Mouse (Mus musculus) heart, adult 8-10 months (tissue): ENCODE data around the gene U2af2. TPM values are rescaled to one million over a fixed set of nuclear protein-coding genes. Genes with fewer than 3 reads are reported as not detected.
A peak's percentile ranks its signal among the peaks of the same experiment; 100 is the strongest.

Experiments
- DNase-seq: peaks from one replicate; pipeline ENCODE4 v3.0.0; 2022; ENCODE audit warnings: low spot score
- total RNA-seq, 4 experiments: library from RNA; stranded (reverse); gene quantifications; 2 replicates each; pipeline ENCODE4 v1.2.4; 2022

The U2af2 gene
- total RNA-seq, 4 experiments from 2014 or later, result 61.7 to 69.8 (median 64.9) TPM

DNA sequence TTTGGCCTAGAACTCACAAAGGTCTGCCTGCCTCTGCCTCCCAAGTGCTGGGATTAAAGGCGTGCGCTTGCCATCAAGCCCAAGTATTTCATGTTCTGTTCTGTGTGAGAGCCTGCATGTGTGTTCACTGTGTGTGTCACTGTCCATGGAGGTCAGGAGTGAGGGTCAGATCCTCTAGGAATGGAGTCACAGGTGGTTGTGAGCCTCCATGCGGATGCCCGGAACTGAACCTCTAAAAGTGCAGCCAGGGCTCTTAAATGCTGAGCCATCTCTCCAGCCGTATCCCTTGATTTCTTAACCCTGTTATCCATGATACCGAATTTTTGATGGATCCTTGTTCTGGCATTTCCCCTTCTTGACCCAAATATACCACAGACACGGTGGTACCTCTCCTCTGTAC is 24.9 kb upstream of the U2af2 start:
- DNase-seq, result no peak

- DNase-seq, result no peak
Measured at GRCm38 (mm10) chr7:5037467-5037866, 24.5 kb upstream of the U2af2 start.

DNA sequence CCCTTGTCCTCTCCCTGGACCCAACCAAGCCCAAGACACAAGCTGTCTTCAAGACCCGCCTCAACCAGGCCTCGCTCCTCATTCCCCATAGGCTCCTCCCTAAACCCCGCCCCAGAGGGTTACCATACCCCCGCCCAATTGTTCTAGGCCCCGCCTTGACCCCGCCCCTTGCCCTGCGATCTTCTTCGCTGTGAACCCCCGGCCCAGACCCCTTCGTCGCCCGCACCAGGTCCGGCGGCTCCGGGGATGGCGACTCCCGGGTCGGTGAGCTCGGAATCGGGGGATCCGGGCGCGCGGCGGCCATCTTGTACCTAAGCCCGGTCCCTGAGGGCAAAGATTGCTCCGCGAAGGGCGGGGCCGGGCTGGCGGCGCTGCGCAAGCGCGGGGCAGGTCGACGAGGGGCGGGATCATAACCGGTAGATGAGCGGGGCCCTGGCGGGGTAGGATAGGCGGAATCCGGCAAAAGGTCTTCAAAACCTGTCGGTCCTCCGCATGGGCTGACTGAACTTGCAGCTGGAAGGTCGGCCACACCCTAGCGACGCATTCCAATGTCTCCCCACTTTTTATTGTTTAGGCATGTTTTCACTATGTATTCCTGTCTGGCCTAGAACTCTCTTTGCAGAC is 23.7 kb upstream of the U2af2 start, which contains the start of gene Zfp784:
Gene Zfp784, minus strand, starts transcription at position 338 of the 624 bp plus-strand sequence.
- DNase-seq, result peak; percentile 94

DNA sequence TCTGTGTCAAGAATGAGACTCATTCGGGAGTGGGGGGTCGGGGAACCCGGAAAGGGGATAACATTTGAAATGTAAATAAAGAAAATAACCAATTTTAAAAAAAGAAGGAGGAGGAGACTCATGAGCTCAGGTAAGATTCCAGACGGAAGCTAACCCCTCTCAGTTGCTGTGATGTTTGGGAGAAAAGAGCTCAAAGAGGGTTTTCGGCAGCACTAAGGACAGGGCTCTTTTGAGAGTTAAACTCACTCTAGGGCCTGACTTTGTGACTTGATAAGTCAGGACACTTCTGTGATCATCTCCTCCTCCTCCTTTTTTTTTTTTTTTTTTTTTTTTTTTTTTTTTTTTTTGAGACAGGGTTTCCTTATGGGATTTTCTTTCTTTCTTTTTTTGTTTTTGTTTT is 23.0 kb upstream of the U2af2 start:
- no peak for DNase-seq

DNA sequence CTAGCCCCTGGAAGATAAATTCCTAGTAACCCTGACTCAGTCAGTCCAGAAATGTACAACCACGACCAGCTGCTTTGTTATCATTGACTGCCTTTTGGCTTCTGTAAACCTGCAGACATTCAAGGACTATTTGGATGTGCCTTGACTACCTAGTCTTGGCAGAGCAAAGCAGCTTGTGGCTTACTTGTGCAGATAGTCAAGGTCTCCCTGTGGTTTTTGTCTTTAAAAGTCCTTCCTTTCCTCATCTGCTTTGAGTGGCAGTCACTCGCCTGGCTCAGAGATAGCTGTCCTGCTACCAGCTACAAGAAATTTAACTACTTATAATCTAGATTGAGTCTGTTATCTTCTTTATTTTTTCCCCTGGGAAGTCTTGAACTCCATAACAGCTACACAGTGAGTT is 17.0 kb upstream of the U2af2 start:
- no peak for DNase-seq

DNA sequence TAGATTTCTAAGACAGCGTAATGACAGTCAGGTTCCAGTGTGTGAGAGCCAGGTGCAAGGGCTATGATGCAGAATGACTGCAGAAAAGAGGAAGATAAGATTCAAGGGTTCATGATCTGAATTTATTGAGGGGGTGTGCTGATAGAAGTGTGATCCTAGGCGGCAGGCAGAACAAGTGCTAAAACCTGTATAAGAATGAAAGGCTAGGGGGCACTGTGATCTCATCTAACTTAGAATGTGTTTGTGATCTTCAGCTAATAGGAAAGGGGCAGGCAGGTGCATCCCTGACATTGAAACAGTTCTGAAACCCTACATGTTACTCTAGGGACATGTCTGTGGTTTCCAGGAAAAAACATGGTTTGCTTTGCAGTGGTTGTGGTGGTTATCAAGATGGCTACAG is 15.8 kb upstream of the U2af2 start:
- no peak for DNase-seq

DNA sequence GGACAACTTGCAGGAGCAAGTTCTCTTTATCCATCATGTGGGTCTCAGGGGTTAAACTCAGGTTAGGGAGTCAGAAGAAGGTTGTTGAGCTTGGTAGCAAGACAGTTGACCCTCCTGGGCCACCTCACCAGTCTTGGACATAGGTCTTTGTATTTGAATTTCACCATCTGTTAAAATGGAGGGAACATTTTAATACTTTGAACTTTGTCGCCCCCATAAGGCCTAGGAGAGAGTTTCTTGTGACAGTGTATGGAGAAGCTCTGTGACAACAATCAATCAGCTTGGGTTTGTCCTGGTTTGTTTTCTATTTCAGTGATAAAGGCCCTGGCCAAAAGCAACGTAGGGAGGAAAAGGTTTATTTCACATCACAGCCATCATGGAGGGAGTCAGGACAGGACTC is 14.6 kb upstream of the U2af2 start:
- peak; percentile 41 for DNase-seq

DNA sequence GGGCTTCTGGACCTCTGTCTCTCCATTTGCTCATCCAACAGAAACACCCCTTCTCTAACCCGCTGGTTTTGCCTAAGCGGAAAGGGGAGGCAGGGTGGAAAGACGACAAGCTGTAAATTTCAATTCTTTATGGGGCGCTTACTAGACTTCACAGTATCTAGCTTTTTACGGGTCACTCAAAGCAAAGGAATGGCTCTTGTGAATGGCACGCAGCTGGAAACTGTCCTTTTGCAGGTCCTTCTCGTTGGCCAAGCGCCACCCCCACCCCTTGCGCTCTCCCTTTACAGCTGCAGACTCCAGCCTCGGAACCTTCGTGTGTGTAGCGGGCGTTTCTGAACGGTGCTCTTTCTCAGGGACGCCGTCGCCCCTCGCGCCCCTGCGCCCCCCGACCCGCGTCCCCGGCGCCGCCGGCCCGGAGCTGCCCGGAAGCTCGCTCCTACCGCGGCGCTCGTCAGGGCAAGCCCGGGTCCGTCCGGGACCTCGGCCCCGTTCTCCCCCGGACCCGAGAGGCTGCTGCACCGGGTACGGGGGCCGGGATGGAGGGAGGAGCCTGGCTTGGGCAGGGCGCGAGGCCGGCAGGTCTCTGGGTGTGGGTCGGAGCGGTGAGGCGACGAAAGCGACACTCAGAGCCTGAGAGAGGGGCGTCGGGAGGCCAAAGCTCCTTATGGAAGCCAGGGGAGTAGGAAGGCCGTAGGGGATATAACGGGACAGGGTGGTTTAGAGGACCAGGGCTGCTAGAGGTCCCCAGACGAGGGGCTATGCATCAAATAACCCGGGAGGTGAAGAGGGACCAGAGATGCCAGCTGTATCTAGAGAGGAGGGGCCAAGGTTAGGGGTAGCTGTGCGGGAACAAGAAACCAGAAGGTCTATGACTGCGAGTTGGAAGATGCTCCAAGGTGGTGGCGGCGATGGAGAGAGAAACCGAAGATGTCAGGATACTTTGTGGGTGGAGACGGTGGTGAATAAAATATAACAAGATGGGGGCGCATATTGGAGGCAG is 10.4 kb upstream of the U2af2 start, which contains the start of gene Zfp580:
Gene Zfp580, plus strand, starts transcription at position 346 of the 1,000 bp plus-strand sequence.
- DNase-seq, result peak; percentile 64

GRCm38 (mm10) chr7:5052438-5052837 is 9.5 kb upstream of the U2af2 start:
- DNase-seq, result no peak

DNA sequence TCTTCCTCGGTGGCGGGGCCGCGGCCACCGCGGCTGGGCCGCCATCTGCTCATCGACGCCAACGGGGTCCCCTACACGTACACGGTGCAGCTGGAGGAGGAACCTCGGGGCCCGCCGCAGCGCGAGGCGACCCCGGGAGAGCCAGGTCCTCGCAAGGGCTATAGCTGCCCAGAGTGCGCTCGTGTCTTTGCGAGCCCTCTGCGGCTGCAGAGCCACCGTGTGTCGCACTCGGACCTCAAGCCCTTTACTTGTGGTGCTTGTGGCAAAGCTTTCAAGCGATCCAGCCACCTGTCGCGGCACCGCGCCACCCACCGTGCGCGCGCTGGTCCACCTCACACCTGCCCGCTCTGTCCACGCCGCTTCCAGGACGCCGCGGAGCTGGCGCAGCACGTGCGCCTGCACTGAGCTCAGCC is 9.0 kb upstream of the U2af2 start:
- DNase-seq, result no peak

GRCm38 (mm10) chr7:5053456-5054179 is 8.3 kb upstream of the U2af2 start:
- DNase-seq, result no peak

- DNase-seq, result no peak
Measured at GRCm38 (mm10) chr7:5056651-5057263, 5.2 kb upstream of the U2af2 start.

DNA sequence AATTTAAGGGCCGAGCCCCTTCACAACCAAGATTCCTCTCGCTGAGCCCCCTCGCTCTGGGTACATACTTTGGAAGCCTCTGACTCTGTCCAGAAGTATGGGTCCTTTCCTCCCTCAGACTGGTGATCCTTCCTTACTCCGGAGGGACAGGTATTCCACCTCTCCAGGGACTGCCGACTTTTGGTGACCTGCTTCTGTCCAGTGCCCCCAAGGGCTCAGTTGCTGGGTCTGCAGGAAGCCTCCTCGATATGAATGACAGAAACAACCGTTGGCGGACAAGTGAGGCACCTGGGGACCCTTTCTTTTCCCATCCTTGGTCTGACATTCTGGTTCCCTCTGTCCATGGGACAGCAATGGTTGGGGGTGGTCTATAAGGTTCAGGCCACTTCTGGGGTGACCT is 4.6 kb upstream of the U2af2 start:
- DNase-seq, result no peak

- DNase-seq, result no peak
Measured at GRCm38 (mm10) chr7:5057804-5058203, 4.1 kb upstream of the U2af2 start.

DNA sequence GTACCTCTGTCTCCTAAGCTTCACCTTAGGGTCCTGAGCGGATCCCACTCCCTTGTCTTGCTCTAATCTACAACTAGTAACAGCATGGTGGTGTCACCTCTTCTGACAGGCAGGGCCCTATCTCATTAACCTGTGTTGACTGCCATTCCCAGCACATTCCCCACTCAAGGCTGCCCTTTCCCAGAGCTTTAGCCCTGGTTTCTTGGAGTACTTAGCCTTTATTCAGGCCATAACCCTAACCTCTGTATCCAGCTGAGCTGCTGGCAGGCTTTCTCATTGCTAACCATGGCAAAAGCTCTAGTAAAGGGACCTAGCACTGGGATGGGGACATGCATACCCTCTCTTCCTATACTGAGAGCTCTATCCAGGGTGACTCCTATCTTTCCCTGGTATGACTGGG is 3.3 kb upstream of the U2af2 start:
- DNase-seq, result no peak

DNA sequence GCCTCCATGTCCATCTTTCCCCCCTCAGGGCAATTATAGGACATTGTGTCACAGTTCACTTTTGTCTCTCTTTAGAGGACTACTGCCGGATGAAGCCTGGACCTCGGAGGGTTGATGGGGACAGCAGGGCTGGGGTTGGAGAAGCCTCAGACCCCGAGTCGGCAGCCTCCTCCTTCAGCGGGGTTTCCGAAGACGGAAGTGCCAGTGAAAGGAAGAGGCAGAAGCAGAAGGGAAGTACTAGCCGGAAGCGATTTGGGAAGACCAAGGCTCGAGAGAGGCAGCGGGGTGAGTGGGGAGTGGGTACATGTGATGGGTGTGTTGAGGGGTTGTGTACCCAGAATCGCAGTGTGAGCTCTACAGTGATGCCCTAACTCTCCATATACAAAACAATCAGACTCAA is 2.5 kb upstream of the U2af2 start:
- DNase-seq, result no peak

DNA sequence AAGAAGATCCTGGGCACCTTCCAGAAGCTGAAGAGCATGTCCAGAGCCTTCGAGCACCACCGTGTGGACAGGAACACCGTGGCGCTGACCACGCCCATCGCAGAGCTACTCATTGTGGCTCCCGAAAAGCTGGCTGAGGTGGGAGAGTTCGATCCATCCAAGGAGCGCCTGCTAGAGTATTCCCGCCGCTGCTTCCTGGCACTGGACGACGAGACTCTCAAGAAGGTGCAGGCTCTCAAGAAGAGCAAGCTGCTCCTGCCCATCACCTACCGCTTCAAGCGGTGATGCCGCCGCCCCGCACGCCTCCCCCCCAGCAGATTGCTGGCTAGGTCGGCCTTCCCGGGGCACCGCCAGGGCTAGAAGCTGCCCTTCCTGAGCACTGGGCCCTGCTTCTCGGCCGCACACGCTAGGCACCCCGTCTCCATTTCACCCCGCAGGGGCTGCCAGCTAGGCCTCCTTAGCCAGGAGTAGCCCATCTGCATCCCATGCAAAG is 1.7 kb upstream of the U2af2 start:
- DNase-seq, result peak; percentile 67

DNA sequence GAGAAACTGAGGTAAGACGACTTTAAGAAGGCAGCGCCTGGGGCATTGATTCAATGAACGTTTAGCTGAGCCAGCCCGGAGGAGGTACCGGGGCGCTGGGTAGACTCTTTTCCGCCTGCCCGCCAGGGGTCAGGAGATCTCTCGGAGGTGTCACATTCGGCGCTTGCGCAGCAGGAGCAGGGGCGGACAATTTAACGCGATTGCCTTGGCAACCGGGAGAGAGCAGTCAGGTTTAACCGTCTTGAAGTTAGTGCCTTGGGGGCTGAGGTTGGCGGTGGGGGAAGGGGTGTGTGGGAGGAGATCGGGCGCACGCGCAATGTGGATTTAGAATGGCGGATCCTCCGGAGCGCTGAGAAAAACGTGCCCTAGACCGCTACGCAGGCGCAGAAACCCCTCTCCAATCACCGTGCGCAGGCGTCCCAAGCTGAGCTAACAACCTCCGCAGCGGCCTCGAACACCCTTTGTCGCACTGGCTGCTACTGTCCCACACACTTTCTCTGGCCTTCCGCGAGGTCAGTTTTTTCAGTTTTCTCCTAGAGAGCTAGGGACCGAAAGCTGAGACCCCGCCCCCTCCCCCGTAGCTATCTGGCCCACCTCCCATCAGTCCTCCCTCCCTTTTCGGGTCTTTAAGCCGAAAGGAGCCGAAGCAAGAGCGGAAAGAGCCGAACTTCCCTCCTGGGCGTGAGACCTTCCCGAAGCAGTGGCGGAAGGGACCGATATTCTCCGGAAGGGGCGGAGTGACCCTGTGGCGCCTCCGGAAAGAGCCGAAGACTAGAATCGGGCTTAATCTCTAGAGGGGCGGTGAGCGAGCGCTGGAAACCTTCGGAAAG is 784 bp upstream of the U2af2 start:
- DNase-seq, result peak; percentile 99

GRCm38 (mm10) chr7:5062360-5063001 is 538 bp downstream of the U2af2 start:
- DNase-seq, result peak; percentile 68

DNA sequence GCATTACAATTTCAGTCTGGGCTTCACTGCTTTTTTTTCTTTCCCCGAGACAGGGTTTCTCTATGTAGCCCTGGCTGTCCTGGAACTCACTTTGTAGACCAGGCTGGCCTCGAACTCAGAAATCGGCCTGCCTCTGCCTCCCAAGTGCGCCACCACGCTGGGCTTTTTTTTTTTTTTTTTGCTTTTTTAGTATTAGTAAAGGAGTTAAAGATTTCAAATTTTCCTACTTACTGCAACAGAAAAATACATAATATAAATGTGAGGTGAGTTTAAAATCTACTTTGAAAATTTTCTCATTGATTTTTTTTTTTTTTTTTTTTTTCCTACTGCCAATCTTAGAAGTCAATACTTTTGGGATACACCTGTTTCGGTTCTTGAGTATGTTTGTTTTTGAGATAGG is 2.9 kb downstream of the U2af2 start:
- DNase-seq, result no peak
